Mouse (Mus musculus): ENCODE data around the gene Cops7b. TPM values are rescaled to one million over a fixed set of nuclear protein-coding genes. Genes with fewer than 3 reads are reported as not detected.

Cops7b gene
- total and polyA plus RNA-seq, 2 experiments = 5.0 to 20.2 TPM

DNA sequence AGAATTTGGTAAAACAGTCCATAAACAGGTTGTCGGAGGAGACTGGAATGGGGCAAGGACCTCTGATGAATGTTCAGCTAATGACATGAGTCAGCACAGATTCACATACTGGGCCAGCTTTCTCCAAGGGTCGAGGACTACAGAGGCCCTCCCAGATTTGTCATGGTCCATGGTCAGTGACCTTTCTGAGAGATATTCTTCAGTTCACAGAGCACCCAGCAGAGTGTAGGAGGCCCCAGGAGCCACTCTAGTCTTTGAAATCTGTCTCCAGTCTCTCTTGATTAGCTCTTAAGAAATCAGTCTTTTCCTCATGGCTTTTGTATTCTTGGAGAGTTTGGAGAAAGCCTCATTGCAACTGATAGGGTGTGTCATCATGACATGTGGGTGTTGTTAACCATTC is 39.6 kb downstream of the Cops7b start:
- 72% methylated on average over 2 of the region's 2 CpGs for WGBS
- Histone ChIP-seq H3K4me1 (ENCODE audit: control insufficient read depth, insufficient read depth, low read length) (peaks cover 2% of the 10 kb centered on the region; the same call in 1 of the 2 replicates), H3K9ac (ENCODE audit: low read depth, low read length) (no peak overlapping the region), H3K4me3 (ENCODE audit: insufficient read depth, low read depth, low read length) (no peak overlapping the region), H3K27ac (replicated peaks; ENCODE audit: insufficient read depth, low read depth, low read length) (no peak overlapping the region), H3K36me3 (ENCODE audit: control insufficient read depth, insufficient read depth, low read length) (no peaks in the 10 kb centered on the region), H3K79me2 (ENCODE audit: control insufficient read depth, insufficient read depth, low read length) (no peaks in the 10 kb centered on the region), H3K27me3 (ENCODE audit: control insufficient read depth, insufficient read depth, low read length) (no peaks in the 10 kb centered on the region)
- DNase-seq (ENCODE audit: extremely low read depth, low read depth, low spot score) = no peak
- TF ChIP-seq POLR2A (IDR thresholded peaks at IDR 0.05; ENCODE audit: extremely low read depth, insufficient read depth, low read length) (no peak), CTCF (IDR thresholded peaks at IDR 0.05; ENCODE audit: low read depth, low read length) (no peak)

DNA sequence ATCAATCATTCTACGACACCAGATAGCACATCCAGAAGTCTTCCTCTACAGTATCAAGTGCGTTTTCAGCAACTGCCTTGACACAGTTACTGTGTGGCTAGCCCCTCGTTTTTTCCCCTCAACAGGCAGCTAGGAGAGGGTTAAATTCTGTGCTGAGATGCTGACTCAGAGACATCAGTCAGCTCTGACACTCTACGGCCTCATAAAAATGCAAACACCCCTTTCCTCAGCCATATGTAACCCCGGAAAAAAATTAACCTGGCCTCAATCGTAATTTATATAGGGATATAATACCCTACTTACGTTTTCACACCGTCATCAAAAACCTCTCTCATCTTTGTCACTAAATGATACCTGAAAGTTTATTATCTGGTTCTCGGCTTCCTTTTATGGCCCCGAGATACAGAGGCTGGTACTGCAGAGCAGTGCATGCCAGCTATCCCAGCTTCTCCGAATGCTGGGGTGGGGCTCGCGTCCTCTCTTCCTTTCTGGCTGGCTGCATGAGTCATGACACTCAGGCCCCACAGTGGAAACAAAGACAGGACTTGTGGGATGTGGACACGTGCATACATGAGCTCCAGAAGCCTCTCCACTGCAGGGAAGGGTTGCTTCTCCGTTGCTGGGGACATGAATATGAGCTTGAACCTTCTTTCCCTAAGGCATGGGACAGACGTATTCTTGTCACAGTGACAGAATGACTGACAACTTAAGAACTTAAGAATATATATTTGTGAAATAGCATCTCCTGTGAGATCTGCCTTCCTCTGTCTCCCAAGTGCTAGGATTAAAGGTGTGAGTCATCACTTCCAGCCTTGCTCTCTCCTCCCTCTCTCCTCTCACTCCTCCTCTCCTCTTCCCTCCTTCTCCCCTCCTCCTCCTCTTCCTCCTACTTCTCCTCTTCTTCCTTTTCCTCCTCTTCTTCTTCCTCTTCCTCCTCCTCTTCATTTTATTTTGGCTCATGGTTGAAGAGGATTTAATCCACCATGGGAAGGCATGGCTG is 40.6 kb downstream of the Cops7b start:
- H3K4me1 ChIP-seq (ENCODE audit: control insufficient read depth, insufficient read depth, low read length) = peaks cover 5% of the 10 kb centered on the region
- TF ChIP-seq CTCF (IDR thresholded peaks at IDR 0.05; ENCODE audit: low read depth, low read length) = no peak
- no peak for TF ChIP-seq POLR2A (IDR thresholded peaks at IDR 0.05; ENCODE audit: extremely low read depth, insufficient read depth, low read length)
- no peaks in the 10 kb centered on the region for H3K27me3 ChIP-seq (ENCODE audit: control insufficient read depth, insufficient read depth, low read length)
- no peak overlapping the region for H3K9ac ChIP-seq (ENCODE audit: low read depth, low read length)
- H3K79me2 ChIP-seq (ENCODE audit: control insufficient read depth, insufficient read depth, low read length) = no peaks in the 10 kb centered on the region
- H3K27ac ChIP-seq (replicated peaks; ENCODE audit: insufficient read depth, low read depth, low read length) = no peak overlapping the region
- H3K4me3 ChIP-seq (ENCODE audit: insufficient read depth, low read depth, low read length) = no peak overlapping the region
- no peaks in the 10 kb centered on the region for H3K36me3 ChIP-seq (ENCODE audit: control insufficient read depth, insufficient read depth, low read length)
- no peak for DNase-seq (ENCODE audit: extremely low read depth, low read depth, low spot score)
- 73% methylated on average over 16 of the region's 16 CpGs for WGBS

DNA sequence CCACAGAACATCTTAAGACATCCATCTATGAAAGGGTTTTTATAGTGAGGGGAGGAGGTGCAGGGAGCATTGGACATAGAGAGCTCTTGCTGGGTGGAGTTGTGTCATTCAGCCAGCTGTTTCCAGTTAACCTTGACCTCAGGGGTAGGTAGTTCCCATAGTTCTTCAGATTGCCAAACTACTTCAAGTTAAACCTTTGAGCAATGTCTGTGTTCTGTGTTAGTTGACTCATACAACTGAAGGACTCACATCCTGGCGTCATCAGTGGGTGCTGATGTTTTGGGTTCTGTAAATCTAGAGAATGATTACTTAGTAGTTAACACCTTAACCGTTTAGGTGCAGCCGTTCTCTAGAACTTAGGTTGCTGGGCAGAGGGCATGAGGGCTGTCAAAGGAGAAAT is 45.6 kb downstream of the Cops7b start:
- no peak for TF ChIP-seq CTCF (IDR thresholded peaks at IDR 0.05; ENCODE audit: low read depth, low read length)
- TF ChIP-seq POLR2A (IDR thresholded peaks at IDR 0.05; ENCODE audit: extremely low read depth, insufficient read depth, low read length) = no peak

DNA sequence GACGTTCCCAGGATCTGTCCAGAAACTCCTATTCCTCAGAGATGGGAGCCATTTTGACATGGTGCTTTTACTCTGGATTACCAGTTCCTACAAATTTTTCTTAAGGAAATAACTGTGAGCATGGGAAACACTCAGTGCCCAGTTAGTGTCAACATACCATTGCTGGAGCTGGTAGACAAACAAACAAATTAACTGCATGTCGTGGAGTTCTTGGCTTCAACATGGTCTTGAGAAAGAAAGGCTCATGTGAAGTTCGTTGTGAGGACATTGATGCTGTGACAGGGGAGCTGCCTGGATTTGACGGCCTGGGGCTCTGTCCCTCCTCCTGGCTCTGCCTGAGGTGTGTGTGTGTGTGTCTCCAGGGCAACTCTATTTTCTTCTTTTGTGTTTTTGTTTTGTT is 47.2 kb downstream of the Cops7b start:
- H3K27ac ChIP-seq (replicated peaks; ENCODE audit: insufficient read depth, low read depth, low read length) = no peak overlapping the region
- no peaks in the 10 kb centered on the region for H3K36me3 ChIP-seq (ENCODE audit: control insufficient read depth, insufficient read depth, low read length)
- H3K4me1 ChIP-seq (ENCODE audit: control insufficient read depth, insufficient read depth, low read length) = peaks cover 20% of the 10 kb centered on the region
- DNase-seq (ENCODE audit: extremely low read depth, low read depth, low spot score) = no peak
- H3K79me2 ChIP-seq (ENCODE audit: control insufficient read depth, insufficient read depth, low read length) = no peaks in the 10 kb centered on the region
- H3K4me3 ChIP-seq (ENCODE audit: insufficient read depth, low read depth, low read length) = no peak overlapping the region
- no peaks in the 10 kb centered on the region for H3K27me3 ChIP-seq (ENCODE audit: control insufficient read depth, insufficient read depth, low read length)
- no peak for TF ChIP-seq CTCF (IDR thresholded peaks at IDR 0.05; ENCODE audit: low read depth, low read length)
- no peak for TF ChIP-seq POLR2A (IDR thresholded peaks at IDR 0.05; ENCODE audit: extremely low read depth, insufficient read depth, low read length)
- H3K9ac ChIP-seq (ENCODE audit: low read depth, low read length) = no peak overlapping the region
- 58% methylated on average over 4 of the region's 4 CpGs for WGBS

More for the DNA sequence above, 45.6 kb downstream of the Cops7b start:
- H3K27ac ChIP-seq (replicated peaks; ENCODE audit: insufficient read depth, low read depth, low read length) = no peak overlapping the region
- DNase-seq (ENCODE audit: extremely low read depth, low read depth, low spot score) = peak; percentile 58
- H3K9ac ChIP-seq (ENCODE audit: low read depth, low read length) = no peak overlapping the region
- no peaks in the 10 kb centered on the region for H3K36me3 ChIP-seq (ENCODE audit: control insufficient read depth, insufficient read depth, low read length)
- H3K79me2 ChIP-seq (ENCODE audit: control insufficient read depth, insufficient read depth, low read length) = no peaks in the 10 kb centered on the region
- peaks cover 13% of the 10 kb centered on the region for H3K4me1 ChIP-seq (ENCODE audit: control insufficient read depth, insufficient read depth, low read length)
- H3K4me3 ChIP-seq (ENCODE audit: insufficient read depth, low read depth, low read length) = no peak overlapping the region
- WGBS = 31% methylated on average over 3 of the region's 3 CpGs
- H3K27me3 ChIP-seq (ENCODE audit: control insufficient read depth, insufficient read depth, low read length) = no peaks in the 10 kb centered on the region

DNA sequence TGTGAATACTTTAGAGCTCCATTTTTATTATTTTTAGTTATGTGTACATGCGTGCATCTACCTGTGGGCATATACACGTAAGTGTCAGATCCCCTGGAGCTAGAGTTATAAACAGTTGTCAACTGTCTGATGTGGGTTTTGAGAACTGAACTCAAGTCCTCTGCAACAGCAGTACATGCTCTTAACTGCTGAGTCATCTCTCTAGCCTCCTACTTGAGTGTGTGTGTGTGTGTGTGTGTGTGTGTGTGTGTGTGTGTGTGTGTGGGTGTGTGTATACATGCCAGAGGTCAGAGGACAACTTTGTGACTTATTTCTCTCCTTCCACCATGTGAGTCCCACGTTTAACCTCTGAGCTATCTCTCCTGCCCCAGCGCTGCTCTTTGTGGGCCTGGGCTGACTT is 47.8 kb downstream of the Cops7b start:
- WGBS = 74% methylated on average over 4 of the region's 4 CpGs
- no peak overlapping the region for H3K4me3 ChIP-seq (ENCODE audit: insufficient read depth, low read depth, low read length)

More for the DNA sequence above, 47.8 kb downstream of the Cops7b start:
- Histone ChIP-seq H3K36me3 (ENCODE audit: control insufficient read depth, insufficient read depth, low read length) (no peaks in the 10 kb centered on the region), H3K27me3 (ENCODE audit: control insufficient read depth, insufficient read depth, low read length) (no peaks in the 10 kb centered on the region), H3K9ac (ENCODE audit: low read depth, low read length) (no peak overlapping the region), H3K27ac (replicated peaks; ENCODE audit: insufficient read depth, low read depth, low read length) (no peak overlapping the region), H3K79me2 (ENCODE audit: control insufficient read depth, insufficient read depth, low read length) (no peaks in the 10 kb centered on the region), H3K4me1 (ENCODE audit: control insufficient read depth, insufficient read depth, low read length) (peaks cover 20% of the 10 kb centered on the region)
- DNase-seq (ENCODE audit: extremely low read depth, low read depth, low spot score) = peak; percentile 17
- no peak for TF ChIP-seq CTCF (IDR thresholded peaks at IDR 0.05; ENCODE audit: low read depth, low read length)
- TF ChIP-seq POLR2A (IDR thresholded peaks at IDR 0.05; ENCODE audit: extremely low read depth, insufficient read depth, low read length) = no peak
